Mouse (Mus musculus) right cerebral cortex, adult 18-20 months (tissue): Measurements from ENCODE around the gene Jph4.

Experiments used
- DNase-seq: peaks from one replicate; pipeline ENCODE4 v3.0.0; 2022; ENCODE audit warnings: mixed read lengths

Gene Jph4

GRCm38 (mm10) chr14:55063117-55063516 lies 53.6 kb downstream of the Jph4 start:
- no peak for DNase-seq

- peak; percentile 81 for DNase-seq
These were observed 54.1 kb downstream of the Jph4 start for GRCm38 (mm10) chr14:55062626-55063025.

GRCm38 (mm10) chr14:55061845-55062244 lies 54.9 kb downstream of the Jph4 start:
- no peak for DNase-seq

GRCm38 (mm10) chr14:55059931-55060330 lies 56.8 kb downstream of the Jph4 start:
- DNase-seq = no peak

GRCm38 (mm10) chr14:55059009-55059408 lies 57.7 kb downstream of the Jph4 start:
- DNase-seq = no peak
